Mouse (Mus musculus) cortical plate, adult 2 months (tissue): ENCODE results near the gene Cx3cl1.

Source experiments
- CTCF ChIP-seq: fragments of 200-500 bp; IDR thresholded peaks from 2 replicates; pipeline ENCODE4 v1.5.1; 2011; ENCODE audit warnings: mild to moderate bottlenecking, control low read depth, low read length; ENCODE audit not compliant: insufficient read depth; ENCODE audit errors: extremely low read depth
- POLR2A ChIP-seq: fragments of 200-500 bp; IDR thresholded peaks from 2 replicates; pipeline ENCODE4 v1.6.1; 2011; ENCODE audit warnings: mild to moderate bottlenecking, low read length, control low read depth; ENCODE audit not compliant: insufficient read depth; ENCODE audit errors: extremely low read depth

DNA sequence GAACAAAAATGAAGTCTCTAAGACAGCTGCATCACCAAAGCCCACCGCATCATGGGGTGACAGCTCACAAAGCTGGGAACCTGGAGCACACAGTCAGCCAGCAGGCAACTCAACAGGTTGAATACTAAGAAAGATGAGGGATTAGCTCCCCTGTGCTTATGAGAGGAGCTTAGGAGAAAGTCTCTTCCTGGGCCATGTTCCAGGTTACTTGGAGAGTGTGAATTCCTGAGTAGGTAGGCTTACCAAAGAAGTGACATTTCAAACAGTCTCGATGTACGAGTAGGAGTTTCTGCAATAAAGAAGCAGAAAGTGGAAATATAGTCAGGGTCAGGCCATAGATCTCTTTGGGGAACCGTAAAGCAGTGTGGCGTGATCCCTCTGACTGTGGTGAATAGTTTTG, 27.3 kb upstream of the Cx3cl1 start:
- TF ChIP-seq CTCF (no peak), POLR2A (no peak)
